Mouse (Mus musculus): Measurements from ENCODE around the gene Vmn1r55.
"Not testable (repeated sequence)": the region's sequence is repeated elsewhere in the genome, so short reads cannot be mapped to it uniquely, and the experiment has no call there.

The Vmn1r55 gene

DNA sequence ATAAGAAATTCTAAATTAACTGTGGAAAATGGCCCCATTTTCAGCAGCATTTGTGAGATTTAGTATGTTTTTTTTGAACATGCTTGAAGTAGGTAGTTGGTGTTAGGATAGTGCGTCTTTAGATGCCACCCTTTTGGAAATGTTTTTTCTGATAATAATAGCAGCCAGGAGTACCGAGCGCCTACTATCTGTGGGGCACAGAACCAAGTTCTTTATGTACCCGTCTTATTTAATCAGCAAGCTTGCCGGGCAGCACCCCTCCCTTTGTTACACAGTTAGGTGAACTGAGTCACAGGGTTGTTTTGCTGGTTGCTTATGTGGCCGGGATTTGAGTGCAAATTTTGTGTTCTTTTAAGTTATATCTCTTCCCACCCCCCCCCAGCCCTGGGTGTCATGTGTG lies 68.2 kb downstream of the Vmn1r55 start:
- CTCF ChIA-PET: no interaction called here

DNA sequence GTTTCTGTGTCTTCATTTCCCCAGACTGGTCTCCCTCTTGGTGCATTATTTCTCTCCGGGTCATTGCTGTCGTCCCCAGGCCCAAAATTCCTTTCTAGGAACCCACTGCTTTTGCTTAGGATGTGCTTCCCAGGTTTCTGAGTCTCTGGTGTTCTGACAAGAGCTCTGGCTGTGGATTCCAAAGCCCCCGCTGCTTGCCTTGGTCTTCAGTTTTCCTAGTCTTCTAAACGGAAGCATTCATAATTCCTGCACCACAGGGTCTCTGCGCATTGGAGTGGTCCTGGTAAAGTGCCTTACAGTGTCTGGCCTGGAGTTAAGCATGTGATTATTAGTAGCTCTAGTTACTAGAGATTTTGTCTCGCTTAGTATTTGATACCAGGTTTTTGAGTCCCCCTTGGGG lies 68.7 kb downstream of the Vmn1r55 start:
- CTCF ChIA-PET: no interaction called here

DNA sequence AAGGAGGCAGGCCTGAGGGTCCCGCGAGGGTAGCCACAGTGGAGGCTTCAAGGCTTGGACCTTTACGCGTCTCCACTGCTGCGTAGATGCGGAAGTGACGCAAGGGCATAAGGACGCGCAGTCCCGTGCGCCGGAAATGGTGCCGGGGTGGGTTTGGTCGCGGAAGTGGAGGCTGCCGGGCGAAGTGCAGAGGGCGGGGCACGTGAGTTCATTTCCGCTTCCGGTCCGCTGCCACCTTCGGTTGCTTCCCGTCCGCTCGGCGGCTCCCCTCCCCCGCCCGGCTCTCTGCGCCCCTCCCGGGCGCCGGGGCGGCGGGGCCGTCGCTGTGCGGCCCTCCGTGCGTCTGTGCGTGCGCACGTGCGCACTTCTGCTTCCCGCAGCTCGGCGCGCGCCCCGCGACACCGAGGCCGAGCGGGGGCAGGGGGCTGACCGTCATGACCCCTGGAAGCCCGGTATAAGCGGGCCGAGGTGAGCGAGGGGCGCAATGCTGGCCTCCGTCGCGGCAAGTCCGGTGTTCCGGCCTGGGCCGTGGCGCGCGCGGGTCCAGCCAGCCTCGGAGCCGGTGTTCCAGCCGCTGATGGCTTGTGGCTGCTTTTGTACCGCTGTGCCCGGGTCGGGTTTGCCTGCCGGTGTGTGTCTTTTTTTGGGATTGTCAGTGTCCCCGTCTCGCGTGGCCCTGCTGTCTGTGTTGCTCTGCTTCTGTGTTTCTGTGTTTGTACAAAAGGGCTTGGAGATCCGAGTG lies 69.3 kb downstream of the Vmn1r55 start, which contains the start of gene Epn1:
Gene Epn1 (plus strand): TSS at position 226 of the 742 bp plus-strand sequence.
- CTCF ChIA-PET: no interaction called here

DNA sequence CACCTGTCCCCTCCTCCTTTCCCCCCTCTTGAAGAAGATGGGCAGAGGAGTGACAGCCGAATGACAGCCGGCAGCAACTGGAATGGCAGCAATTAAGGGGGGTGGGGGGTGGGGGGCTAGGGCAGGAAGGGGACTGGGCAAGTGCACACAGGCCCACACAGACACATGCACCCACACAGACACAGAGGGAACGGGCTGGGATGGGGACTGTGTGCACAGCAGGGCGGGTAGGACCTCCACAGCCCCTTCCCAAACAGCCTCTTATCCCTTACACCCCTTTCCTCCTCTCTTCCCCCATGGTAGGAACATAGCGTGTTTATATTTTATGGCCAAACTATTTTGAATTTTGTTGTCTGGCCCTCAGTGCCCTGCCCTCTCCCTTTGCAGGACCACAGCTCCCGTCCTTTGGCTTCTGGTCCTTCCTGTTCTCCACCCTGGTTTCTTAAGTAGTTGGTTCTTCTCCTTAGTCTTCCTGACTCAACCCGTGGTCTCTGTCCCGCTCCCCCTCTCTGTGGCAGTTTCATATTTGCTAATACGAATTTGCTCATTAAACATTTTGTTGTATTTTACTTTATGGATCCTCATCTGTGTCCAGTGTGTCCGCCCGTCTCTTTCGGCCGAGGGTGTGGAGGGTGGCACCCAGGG lies 70.0 kb downstream of the Vmn1r55 start:
- CTCF ChIA-PET: not testable (repeated sequence)

Measured in spleen, embryonic (tissue).